Mouse (Mus musculus) ES-Bruce4 (cell line): Measurements from ENCODE around the gene Dnah10.

Experiments used
- CTCF ChIP-seq: IDR thresholded peaks from one replicate; pipeline ENCODE4 v1.8.1; 2011; ENCODE audit warnings: low read depth, low read length
- EP300 ChIP-seq: IDR thresholded peaks from 2 replicates; pipeline ENCODE4 v1.6.1; 2011; ENCODE audit warnings: low read depth, low read length; ENCODE audit not compliant: insufficient read depth
- POLR2A ChIP-seq: IDR thresholded peaks from one replicate; pipeline ENCODE4 v1.8.1; 2011; ENCODE audit warnings: low read length; ENCODE audit not compliant: insufficient read depth

DNA sequence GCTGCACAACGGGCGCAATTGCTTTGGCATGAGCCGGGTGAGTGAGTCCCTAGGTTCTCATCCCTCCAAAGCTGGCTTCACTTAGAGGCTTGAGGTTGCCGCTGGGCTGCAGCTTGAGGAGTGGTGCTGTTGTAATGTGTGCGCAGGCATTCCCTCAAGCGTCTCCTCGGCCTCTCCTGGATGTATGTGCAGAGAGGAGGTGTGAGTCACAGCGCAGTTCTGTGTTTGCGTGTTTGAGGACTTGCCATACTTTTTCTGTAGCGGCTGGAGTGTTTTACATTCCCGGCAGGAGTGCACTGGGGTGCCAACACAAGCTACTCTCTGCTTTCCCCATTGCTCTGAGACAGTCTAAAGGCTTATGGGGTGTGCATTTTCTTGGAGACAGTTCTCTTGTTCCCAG, 6.9 kb upstream of the Dnah10 start:
- TF ChIP-seq EP300, result no peak
- TF ChIP-seq POLR2A, result no peak
- TF ChIP-seq CTCF, result no peak
